Mouse (Mus musculus) intestine, embryonic 14.5 days (tissue): ENCODE measurements around the gene Olfr402. TPM values are rescaled to one million over a fixed set of nuclear protein-coding genes. Genes with fewer than 3 reads are reported as not detected.

Experiments
- polyA plus RNA-seq: library from polyadenylated mRNA; unstranded; fragments of >200 nt; fragmentation: Nextera tagmentation; extraction: Ambion mirVana; gene quantifications from 2 replicates; pipeline ENCODE4 v1.2.1, GENCODE M21; 2014

The Olfr402 gene
- polyA plus RNA-seq, 1 experiment from 2014 or later, result not detected

Other genes with a start within 250 kb of the Olfr402 start
- not detected in 2 replicates for gene Olfr395, start 244.2 kb upstream of the Olfr402 start, polyA plus RNA-seq
- not detected in 2 replicates for gene Olfr23, start 216.9 kb upstream of the Olfr402 start, polyA plus RNA-seq
- not detected in 2 replicates for gene Olfr397, start 192.7 kb upstream of the Olfr402 start, polyA plus RNA-seq
- gene Olfr398, start 163.1 kb upstream of the Olfr402 start, polyA plus RNA-seq, result not detected in 2 replicates
- gene Olfr139, start 97.0 kb upstream of the Olfr402 start, polyA plus RNA-seq, result not detected in 2 replicates
- not detected in 2 replicates for gene Olfr399, start 96.9 kb upstream of the Olfr402 start, polyA plus RNA-seq
- gene Zfp616, start 83.6 kb upstream of the Olfr402 start, polyA plus RNA-seq, result not detected in 2 replicates
- not detected in 2 replicates for gene Olfr401, start 39.8 kb upstream of the Olfr402 start, polyA plus RNA-seq
- gene Olfr403, start 32.7 kb downstream of the Olfr402 start, polyA plus RNA-seq, result not detected in 2 replicates
- gene Olfr43, start 57.9 kb downstream of the Olfr402 start, polyA plus RNA-seq, result not detected in 2 replicates
- not detected in 2 replicates for gene Olfr406, start 106.3 kb downstream of the Olfr402 start, polyA plus RNA-seq
- gene Olfr59, start 130.2 kb downstream of the Olfr402 start, polyA plus RNA-seq, result not detected in 2 replicates
- gene Olfr410, start 184.5 kb downstream of the Olfr402 start, polyA plus RNA-seq, result not detected in 2 replicates
- gene Olfr411, start 199.1 kb downstream of the Olfr402 start, polyA plus RNA-seq, result not detected in 2 replicates
- not detected in 2 replicates for gene Olfr412, start 208.5 kb downstream of the Olfr402 start, polyA plus RNA-seq